Mouse (Mus musculus) CD4-positive, CD25-positive, alpha-beta regulatory T cell, adult 4 months (primary cell): Measurements from ENCODE around the gene Sh3gl2. TPM values are rescaled to one million over a fixed set of nuclear protein-coding genes. Genes with fewer than 3 reads are reported as not detected.

Source experiments
- ATAC-seq: one replicate; pipeline ENCODE4 v1.8.0; 2017
- polyA plus RNA-seq, 2 experiments: library from polyadenylated mRNA; unstranded; fragments of 100-300 nt; shearing (Covaris generic); gene quantifications; one replicate each; pipeline ENCODE4 v1.2.1; 2017

Gene Sh3gl2
- polyA plus RNA-seq, 2 experiments from 2014 or later, result not detected

- no peak for ATAC-seq
These were observed 413.8 kb downstream of the Sh3gl2 start for GRCm38 (mm10) chr4:85618746-85619145.

GRCm38 (mm10) chr4:85619261-85619660 is 414.3 kb downstream of the Sh3gl2 start:
- no peak for ATAC-seq

GRCm38 (mm10) chr4:85629381-85629780 is 424.5 kb downstream of the Sh3gl2 start:
- no peak for ATAC-seq

- no peak for ATAC-seq
These were observed 464.3 kb downstream of the Sh3gl2 start for GRCm38 (mm10) chr4:85669271-85669670.

GRCm38 (mm10) chr4:85669735-85670134 is 464.8 kb downstream of the Sh3gl2 start:
- ATAC-seq, result no peak

GRCm38 (mm10) chr4:85672290-85672689 is 467.4 kb downstream of the Sh3gl2 start:
- no peak for ATAC-seq

- ATAC-seq, result no peak
These were observed 472.7 kb downstream of the Sh3gl2 start for GRCm38 (mm10) chr4:85677621-85678020.

- ATAC-seq, result no peak
These were observed 481.2 kb downstream of the Sh3gl2 start for GRCm38 (mm10) chr4:85686160-85686559.
